Mouse (Mus musculus) embryo, embryonic 10.5 days (tissue): ENCODE data around the gene Gstt4.
A peak's percentile ranks its signal among the peaks of the same experiment; 100 is the strongest.

Source experiments
- DNase-seq: peaks from one replicate; pipeline ENCODE4 v3.0.0-alpha.2; 2015; ENCODE audit warnings: low spot score

Gene Gstt4

GRCm38 (mm10) chr10:75835761-75836531 is 13.6 kb upstream of the Gstt4 start:
- peak; percentile 36 for DNase-seq

DNA sequence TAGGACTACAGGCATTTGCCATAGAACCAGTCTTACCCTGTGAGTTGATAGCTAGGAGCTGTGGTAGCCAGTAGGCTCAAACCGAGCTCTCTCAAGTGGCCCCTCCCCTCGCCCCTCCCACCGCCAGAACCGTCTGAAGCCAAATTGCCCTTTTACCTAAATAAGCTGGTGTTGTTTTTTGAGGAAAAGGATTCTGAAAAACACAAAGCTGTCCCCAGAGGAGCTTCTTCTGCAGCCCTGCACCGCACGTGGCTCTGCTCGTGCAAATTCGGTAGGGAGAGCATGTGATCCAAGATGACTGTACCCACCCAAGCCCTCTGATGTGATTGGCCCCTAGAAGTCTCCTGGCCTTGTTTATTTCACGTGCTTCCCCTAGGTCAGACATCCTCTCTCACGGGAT is 13.0 kb upstream of the Gstt4 start:
- DNase-seq = peak; percentile 67

DNA sequence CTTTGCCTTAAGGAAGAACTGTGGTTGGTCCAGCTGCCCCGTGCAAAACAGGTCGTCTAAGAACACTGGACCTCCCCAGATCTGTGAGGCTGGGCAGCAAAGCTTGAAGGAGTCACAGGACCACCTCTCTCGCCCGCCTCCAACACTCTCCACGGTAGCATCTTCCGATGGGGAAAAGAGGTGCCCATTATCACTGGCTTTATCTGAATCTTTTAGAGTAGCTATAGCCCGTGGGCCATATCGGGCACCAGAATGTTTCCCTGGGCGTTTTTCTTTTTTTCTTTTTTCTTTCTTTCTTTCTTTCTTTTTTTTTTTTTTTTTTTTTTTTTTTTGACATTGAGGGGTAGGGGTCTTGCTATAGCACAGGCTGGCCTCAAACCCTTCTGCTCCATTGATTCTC is 12.4 kb upstream of the Gstt4 start:
- no peak for DNase-seq

DNA sequence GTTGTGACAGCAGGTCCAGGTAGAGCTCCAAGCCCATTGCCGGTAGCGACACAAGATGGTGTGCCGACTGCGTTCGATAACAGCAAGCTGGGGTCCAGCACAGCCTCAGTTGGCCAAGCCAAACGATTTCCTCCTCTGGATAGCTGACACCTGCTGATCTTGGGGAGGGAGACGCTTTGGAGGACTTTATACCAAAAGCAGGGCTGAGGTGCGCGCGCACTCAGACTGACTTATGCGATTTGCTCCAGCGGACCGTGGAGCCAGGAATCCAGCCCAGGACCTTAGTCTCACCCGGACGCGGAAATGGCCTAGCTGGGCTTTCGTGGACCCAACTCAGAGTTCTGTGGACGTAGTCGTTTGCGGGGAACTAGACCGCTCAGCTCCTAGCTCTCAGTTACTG is 11.9 kb upstream of the Gstt4 start:
- peak; percentile 86 for DNase-seq

- peak; percentile 13 for DNase-seq
Measured at GRCm38 (mm10) chr10:75833456-75834080, 11.2 kb upstream of the Gstt4 start.

DNA sequence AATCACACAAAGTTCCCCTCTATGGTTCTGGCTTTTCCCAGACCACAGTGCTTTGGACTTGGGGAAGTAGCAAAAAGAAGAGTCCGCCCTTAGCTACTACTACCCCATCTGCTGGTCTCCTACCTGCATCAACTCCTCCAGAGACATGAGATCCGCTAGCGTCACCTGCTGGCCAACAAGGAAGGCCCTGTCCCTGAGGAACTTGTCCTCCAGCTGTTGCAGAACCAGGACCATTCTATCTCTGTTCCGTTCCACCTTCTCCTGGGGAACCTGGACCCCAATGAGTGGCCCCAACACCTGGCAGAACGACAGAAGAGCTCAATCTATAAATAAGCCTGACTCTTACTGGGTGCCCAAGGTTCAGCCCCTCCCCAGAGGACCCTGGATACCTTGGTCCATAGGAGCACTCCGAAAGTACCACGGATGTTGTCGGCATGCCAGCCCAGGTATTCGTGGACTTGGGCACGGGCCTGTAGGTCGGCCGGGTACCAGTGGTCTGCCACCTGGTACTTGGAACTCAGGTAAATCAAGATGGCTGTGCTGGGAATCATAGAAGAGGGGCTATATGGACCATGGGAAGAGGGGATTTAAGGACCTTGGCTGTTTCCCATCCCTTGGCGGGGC is 10.0 kb upstream of the Gstt4 start:
- DNase-seq = peak; percentile 50

- DNase-seq = no peak
Measured at GRCm38 (mm10) chr10:75830275-75830670, 7.9 kb upstream of the Gstt4 start.

DNA sequence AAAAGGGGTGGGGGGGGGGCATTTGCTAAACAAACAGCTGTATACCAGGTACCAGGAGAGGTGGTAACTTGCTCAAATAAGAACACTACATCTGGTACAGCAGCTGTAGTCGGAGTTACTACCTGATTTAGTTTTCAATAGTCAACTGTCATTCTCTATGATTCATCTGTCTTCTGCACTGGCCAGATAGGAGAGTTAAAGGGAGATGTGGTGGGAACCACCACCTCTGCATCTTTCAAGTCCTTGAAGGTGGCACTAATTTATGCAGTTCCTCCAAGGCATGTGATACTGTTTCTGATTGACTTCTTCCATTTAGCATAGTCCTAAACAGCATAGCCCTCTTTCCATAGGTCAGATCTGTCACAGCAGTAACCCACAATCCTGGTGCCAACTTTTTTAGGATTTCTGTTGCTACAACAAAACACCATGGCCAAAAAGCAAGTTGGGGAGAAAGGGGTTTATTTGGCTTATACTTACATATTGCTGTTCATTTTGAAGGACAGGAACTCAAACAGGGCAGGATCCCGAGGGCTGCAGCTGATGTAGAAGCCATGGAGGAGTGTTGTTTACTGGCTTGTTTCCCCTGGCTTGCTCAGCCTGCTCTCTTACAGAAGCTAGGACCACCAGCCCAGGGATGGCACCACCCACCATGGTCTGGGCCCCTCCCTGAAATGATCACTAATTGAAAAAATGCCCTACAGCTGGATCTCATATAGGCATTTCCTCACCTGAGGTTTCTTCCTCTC is 7.4 kb upstream of the Gstt4 start:
- no peak for DNase-seq

DNA sequence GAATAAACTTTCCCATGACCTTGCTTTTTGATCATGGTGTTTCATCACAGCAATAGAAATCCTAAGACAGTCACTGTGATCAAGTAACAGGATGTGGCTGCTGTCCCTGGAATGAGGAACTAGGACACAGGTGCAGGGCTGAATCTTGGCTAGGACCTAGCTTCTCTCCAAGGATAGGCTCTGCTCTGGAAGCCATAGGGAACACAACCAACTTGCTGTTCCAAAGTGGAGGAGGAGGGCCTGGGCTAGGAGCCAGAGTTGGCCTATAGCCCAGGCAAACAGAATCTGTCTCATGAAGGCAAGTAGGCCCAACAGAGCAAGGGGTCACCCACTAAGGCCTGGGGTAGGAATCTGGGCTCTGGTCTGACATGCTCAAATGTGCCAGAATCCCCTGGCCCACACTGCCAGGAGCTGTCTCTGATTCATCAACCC is 6.2 kb upstream of the Gstt4 start:
- DNase-seq = no peak

DNA sequence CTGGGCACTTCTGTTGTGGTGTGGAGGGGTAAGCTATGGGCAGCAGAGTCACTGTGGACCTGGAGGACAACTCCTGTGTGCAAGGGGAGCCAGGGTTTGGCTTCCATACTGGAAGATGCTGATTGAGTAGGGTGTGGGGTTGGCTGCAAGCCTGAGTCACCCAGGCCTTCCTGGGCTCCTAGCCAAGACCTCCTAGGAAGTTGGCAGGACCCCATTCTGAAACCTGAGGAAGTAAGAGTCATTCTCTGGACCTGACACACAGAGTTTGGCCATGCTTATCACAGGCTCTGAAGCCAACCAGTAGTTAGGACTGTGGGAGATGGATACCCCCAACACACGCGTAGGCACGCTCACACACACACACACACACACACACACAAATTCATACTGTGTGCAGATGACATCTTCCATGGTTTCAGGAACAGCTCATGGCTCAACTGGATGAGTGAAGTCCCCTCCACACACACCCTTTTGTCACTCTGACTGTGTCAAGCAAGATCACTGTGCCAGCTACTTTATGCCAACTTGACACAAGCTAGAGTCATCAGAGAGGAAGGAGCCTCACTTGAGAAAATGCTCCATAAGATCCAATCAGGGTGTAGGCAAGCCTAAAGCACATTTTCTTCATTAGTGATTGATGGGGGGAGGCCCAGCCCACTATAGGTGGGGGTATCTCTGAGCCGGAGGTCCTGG is 5.5 kb upstream of the Gstt4 start:
- no peak for DNase-seq

GRCm38 (mm10) chr10:75824530-75824929 is 2.2 kb upstream of the Gstt4 start:
- no peak for DNase-seq

DNA sequence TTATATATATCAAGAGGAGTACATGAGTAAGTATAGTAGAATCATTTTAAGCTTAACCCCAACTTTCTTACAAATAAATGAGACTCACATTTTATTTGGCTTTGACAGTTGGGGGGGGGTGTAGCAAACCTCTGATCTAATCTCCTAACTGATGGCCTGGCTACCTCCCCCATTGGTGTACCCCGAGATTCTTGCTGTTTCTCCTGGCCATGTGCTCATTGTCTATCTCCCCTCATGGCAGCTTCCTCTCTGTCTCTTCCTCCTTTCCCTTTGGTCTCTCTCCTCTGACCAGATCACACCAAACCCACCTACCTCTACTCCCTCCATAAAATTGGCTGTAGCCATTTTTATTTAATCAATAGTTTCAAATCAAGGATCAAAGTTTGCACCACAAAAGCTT is 1.4 kb upstream of the Gstt4 start:
- DNase-seq = no peak

- no peak for DNase-seq
Measured at GRCm38 (mm10) chr10:75819882-75820281, 2.5 kb downstream of the Gstt4 start.

DNA sequence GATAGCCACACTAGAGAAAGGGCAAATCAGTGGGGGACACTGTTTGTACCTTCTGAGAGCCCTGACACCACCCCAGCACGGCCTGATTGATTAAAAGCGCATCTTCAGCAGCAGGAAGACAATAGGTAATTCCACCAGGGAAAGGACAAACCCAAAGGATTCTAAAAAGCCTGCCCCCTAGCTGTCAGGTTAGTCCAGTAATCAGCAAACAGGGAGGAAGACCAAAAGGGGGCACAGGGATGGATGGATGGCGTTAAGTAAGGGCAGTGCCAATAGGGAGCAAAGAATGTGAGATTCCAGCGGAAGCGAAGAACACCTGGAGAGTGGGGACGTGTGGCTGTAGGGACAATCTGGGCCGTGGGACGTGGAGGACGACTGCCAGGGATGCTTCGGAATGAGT is 3.7 kb downstream of the Gstt4 start:
- DNase-seq = no peak

DNA sequence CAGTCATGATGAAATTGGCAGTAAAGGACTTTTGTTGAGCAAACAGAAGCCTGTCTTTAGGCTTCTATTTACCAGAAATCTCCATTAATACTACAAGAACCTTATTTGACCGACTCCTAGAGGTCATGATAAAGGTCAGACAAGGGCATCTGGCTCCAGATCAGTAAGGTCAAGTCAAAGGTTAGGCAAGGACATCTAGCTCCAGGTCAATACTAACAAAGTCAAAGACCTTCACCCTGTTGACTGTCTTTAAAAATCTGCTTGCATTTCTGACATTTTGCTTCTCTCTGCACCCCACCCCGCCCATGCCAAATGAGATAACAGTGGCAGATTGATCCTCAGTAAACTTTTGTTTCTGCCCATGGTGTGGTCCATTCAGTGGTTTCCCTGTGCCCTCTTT is 18.1 kb downstream of the Gstt4 start:
- DNase-seq = no peak

DNA sequence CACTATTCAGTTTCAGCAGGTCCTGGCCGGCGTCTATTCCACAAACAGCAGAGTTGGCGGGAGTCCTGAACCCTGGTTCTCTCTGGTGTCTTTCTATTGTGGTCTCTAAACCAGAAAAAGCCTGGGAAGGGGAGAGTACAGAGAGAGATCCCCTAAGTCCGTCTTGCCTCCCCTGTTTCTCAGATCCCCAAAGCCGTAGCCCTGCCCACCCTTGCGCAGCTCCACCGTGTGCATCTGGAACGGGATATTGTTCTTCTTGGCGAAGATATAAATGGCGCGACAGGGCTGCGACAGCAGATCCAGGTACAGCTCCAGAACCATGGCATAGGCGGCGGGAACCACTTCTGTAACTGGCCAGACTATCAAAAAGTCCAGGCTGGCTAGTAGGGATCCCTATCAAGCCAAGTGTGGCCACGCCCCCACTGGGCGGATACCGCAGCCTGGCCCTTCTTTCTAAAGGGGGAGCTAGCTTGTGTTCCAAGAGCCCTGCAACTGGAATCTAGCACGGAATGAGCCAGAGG is 24.1 kb downstream of the Gstt4 start, which contains the start of gene Gstt1:
Gene Gstt1 (minus strand): TSS at position 409 of the 521 bp plus-strand sequence.
- DNase-seq = peak; percentile 64

GRCm38 (mm10) chr10:75797619-75798175 is 24.6 kb downstream of the Gstt4 start:
- peak; percentile 44 for DNase-seq

- DNase-seq = no peak
Measured at GRCm38 (mm10) chr10:75796731-75797516, 25.4 kb downstream of the Gstt4 start.

GRCm38 (mm10) chr10:75794880-75795279 is 27.5 kb downstream of the Gstt4 start:
- peak; percentile 36 for DNase-seq

DNA sequence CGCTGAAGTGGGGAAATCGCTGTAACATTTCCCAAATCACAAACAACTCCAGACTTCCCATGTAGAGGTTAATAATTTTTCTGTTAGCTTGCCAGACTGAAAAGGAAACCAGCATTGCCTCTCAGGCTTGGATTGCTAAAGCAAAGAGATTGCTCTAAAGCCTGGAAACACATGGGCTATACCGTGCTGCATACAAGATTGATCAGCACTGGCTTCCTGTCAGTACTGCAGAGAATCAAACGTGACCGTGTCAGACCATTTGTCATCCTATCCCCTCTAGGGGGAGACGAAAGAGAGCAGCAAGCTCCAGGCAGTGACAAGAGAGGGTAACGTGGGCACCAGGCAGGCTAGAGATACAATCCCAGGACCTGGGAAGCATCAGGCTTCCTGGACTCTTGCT is 31.6 kb downstream of the Gstt4 start:
- peak; percentile 30 for DNase-seq
